Mouse (Mus musculus) bone marrow macrophage, adult 2 months (primary cell): ENCODE data around the gene Clec16a.

Experiments
- CTCF ChIP-seq: IDR thresholded peaks from 2 replicates; pipeline ENCODE4 v1.5.1; 2012; ENCODE audit warnings: low read depth, mild to moderate bottlenecking, low read length, moderate library complexity
- POLR2A ChIP-seq: IDR thresholded peaks from 2 replicates; pipeline ENCODE4 v1.6.1; 2012; ENCODE audit warnings: mild to moderate bottlenecking, low read depth, low read length, borderline replicate concordance

DNA sequence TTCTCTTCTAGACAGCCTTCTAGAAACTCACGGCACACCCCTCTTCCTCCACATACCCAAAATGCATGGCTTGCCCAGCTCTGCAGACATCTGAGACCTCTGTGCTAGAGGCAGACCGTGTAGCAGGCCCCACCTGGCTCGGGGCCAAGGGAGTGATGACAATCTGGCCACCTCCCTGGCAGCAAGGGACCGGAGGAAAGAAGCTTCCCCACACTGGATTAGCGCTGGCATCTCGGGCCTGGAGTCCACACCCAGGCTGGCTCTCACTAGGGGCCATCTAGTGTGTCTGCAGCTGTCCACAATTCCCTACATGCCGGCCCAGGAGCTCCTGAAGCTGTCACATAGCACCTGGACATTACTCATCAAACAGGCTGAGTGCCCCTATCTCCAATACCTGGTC, 10.6 kb upstream of the Clec16a start:
- TF ChIP-seq POLR2A = no peak
- TF ChIP-seq CTCF = no peak
